Mouse (Mus musculus): ENCODE results near the gene Pou3f1. TPM values are rescaled to one million over a fixed set of nuclear protein-coding genes. Genes with fewer than 3 reads are reported as not detected.

The Pou3f1 gene
- polyA plus RNA-seq, 1 experiment from 2014 or later, result 6.7 TPM

- no peaks in the 10 kb centered on the region for H3K27me3 ChIP-seq (ENCODE audit: control insufficient read depth, insufficient read depth, low read length)
- no peak overlapping the region for H3K27ac ChIP-seq (ENCODE audit: low read depth, low read length)
- 83% methylated on average over 8 of the region's 8 CpGs for WGBS
- no peak overlapping the region for H3K9ac ChIP-seq (replicated peaks; ENCODE audit: low read depth, low read length)
- ATAC-seq (ENCODE audit: low read depth), result no peak
- H3K36me3 ChIP-seq (ENCODE audit: control insufficient read depth, insufficient read depth, low read length), result peaks cover 16% of the 10 kb centered on the region
- no peak overlapping the region for H3K4me2 ChIP-seq (ENCODE audit: low read depth, low read length)
- no peaks in the 10 kb centered on the region for H3K4me1 ChIP-seq (ENCODE audit: control insufficient read depth, insufficient read depth, low read length)
- no peak overlapping the region for H3K4me3 ChIP-seq (ENCODE audit: low read depth, low read length)
- H3K9me3 ChIP-seq (ENCODE audit: control insufficient read depth, low read length), result no peaks in the 10 kb centered on the region
These were observed 29.3 kb downstream of the Pou3f1 start for GRCm38 (mm10) chr4:124685897-124686402.

GRCm38 (mm10) chr4:124691455-124691854 lies 34.8 kb downstream of the Pou3f1 start:
- Histone ChIP-seq H3K9me3 (ENCODE audit: control insufficient read depth, low read length) (no peaks in the 10 kb centered on the region), H3K4me2 (ENCODE audit: low read depth, low read length) (no peak overlapping the region), H3K27me3 (ENCODE audit: control insufficient read depth, insufficient read depth, low read length) (peaks cover 4% of the 10 kb centered on the region; the same call in 1 of the 2 replicates), H3K4me3 (ENCODE audit: low read depth, low read length) (no peak overlapping the region), H3K27ac (ENCODE audit: low read depth, low read length) (no peak overlapping the region), H3K4me1 (ENCODE audit: control insufficient read depth, insufficient read depth, low read length) (peaks cover 6% of the 10 kb centered on the region), H3K9ac (replicated peaks; ENCODE audit: low read depth, low read length) (no peak overlapping the region), H3K36me3 (ENCODE audit: control insufficient read depth, insufficient read depth, low read length) (peaks cover 3% of the 10 kb centered on the region; the same call in 1 of the 2 replicates)
- no peak for ATAC-seq (ENCODE audit: low read depth)
- 88% methylated on average over 8 of the region's 8 CpGs for WGBS

DNA sequence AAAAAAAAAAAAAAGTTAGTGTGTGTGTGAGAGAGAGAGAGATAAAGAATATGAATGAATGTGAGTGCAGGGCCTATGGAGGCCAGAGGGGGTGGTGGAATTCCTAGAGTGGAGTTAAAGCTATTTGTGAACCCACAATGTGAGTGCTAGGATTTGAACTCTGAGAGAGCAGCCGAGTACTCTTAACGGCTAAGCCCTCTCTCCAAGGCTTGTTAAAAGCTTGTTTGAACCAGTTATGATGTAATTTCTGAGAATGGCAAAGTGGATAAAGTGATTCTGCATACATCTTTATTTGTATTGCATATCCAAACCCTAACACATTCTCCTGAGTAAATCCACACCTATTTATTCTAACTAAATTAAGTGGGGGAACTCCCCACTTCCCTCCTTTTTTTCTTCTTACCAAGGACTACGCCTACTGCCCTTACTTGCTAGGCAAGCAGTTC lies 35.8 kb downstream of the Pou3f1 start:
- no peak for ATAC-seq (ENCODE audit: low read depth)
- Histone ChIP-seq H3K9me3 (ENCODE audit: control insufficient read depth, low read length) (no peaks in the 10 kb centered on the region), H3K27me3 (ENCODE audit: control insufficient read depth, insufficient read depth, low read length) (peaks cover 4% of the 10 kb centered on the region; the same call in 1 of the 2 replicates), H3K27ac (ENCODE audit: low read depth, low read length) (no peak overlapping the region), H3K9ac (replicated peaks; ENCODE audit: low read depth, low read length) (peak overlapping the region; percentile 88), H3K4me2 (ENCODE audit: low read depth, low read length) (peak overlapping the region; percentile 81), H3K36me3 (ENCODE audit: control insufficient read depth, insufficient read depth, low read length) (no peaks in the 10 kb centered on the region), H3K4me3 (ENCODE audit: low read depth, low read length) (peak overlapping the region; percentile 89), H3K4me1 (ENCODE audit: control insufficient read depth, insufficient read depth, low read length) (peaks cover 6% of the 10 kb centered on the region)
- 83% methylated on average over 3 of the region's 3 CpGs for WGBS

- Histone ChIP-seq H3K4me3 (ENCODE audit: low read depth, low read length) (peak within 1 kb of the TSS; percentile 89), H3K36me3 (ENCODE audit: control insufficient read depth, insufficient read depth, low read length) (no peaks in the 10 kb centered on the region), H3K4me1 (ENCODE audit: control insufficient read depth, insufficient read depth, low read length) (peaks cover 6% of the 10 kb centered on the region), H3K4me2 (ENCODE audit: low read depth, low read length) (peak within 1 kb of the TSS; percentile 81), H3K9ac (replicated peaks; ENCODE audit: low read depth, low read length) (peak within 1 kb of the TSS; percentile 88), H3K27me3 (ENCODE audit: control insufficient read depth, insufficient read depth, low read length) (peaks cover 4% of the 10 kb centered on the region; the same call in 1 of the 2 replicates), H3K9me3 (ENCODE audit: control insufficient read depth, low read length) (no peaks in the 10 kb centered on the region), H3K27ac (ENCODE audit: low read depth, low read length) (0 out of 2 replicates have a peak within 1 kb of the TSS, but pooled peaks have one; percentile 52)
- peak; percentile 98 for ATAC-seq (ENCODE audit: low read depth)
- WGBS, result under 1% methylated on average over 43 of the region's 43 CpGs
These were observed 36.7 kb downstream of the Pou3f1 start, which contains the start of gene Utp11 for GRCm38 (mm10) chr4:124693135-124693894. Utp11 (minus strand) TSS chr4:124693600.

DNA sequence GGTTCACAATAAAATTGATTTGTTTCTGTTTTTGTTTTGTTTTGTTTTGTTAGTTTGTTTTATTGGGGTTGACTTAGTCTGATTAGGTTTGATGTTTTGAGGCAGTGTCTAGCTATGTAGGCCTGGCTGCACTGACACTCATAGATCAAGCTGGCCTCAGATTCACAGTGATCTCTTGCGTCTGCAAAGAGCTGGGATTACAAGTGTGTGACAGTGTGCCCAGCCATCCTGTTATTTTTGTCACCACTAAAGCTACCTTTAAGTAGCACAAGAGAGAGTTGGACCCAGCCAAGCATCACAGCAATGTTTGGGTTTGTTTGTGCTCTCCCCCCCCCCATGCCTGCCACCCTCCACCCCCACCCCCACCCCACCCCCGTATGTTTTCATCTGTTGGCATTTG lies 38.0 kb downstream of the Pou3f1 start:
- whole genome bisulfite sequencing, result 89% methylated on average over 2 of the region's 2 CpGs
- no peaks in the 10 kb centered on the region for H3K36me3 ChIP-seq (ENCODE audit: control insufficient read depth, insufficient read depth, low read length)
- H3K27ac ChIP-seq (ENCODE audit: low read depth, low read length), result no peak overlapping the region
- H3K4me3 ChIP-seq (ENCODE audit: low read depth, low read length), result no peak overlapping the region
- peaks cover 6% of the 10 kb centered on the region for H3K4me1 ChIP-seq (ENCODE audit: control insufficient read depth, insufficient read depth, low read length)
- no peak overlapping the region for H3K4me2 ChIP-seq (ENCODE audit: low read depth, low read length)
- no peaks in the 10 kb centered on the region for H3K9me3 ChIP-seq (ENCODE audit: control insufficient read depth, low read length)
- no peak overlapping the region for H3K9ac ChIP-seq (replicated peaks; ENCODE audit: low read depth, low read length)
- H3K27me3 ChIP-seq (ENCODE audit: control insufficient read depth, insufficient read depth, low read length), result peaks cover 4% of the 10 kb centered on the region; the same call in 1 of the 2 replicates
- no peak for ATAC-seq (ENCODE audit: low read depth)

- no peaks in the 10 kb centered on the region for H3K36me3 ChIP-seq (ENCODE audit: control insufficient read depth, insufficient read depth, low read length)
- no peak for ATAC-seq (ENCODE audit: low read depth)
- no peak overlapping the region for H3K4me2 ChIP-seq (ENCODE audit: low read depth, low read length)
- peaks cover 12% of the 10 kb centered on the region for H3K4me1 ChIP-seq (ENCODE audit: control insufficient read depth, insufficient read depth, low read length)
- no peak overlapping the region for H3K9ac ChIP-seq (replicated peaks; ENCODE audit: low read depth, low read length)
- no peak overlapping the region for H3K27ac ChIP-seq (ENCODE audit: low read depth, low read length)
- peaks cover 8% of the 10 kb centered on the region; the same call in 1 of the 2 replicates for H3K27me3 ChIP-seq (ENCODE audit: control insufficient read depth, insufficient read depth, low read length)
- H3K9me3 ChIP-seq (ENCODE audit: control insufficient read depth, low read length), result no peaks in the 10 kb centered on the region
- H3K4me3 ChIP-seq (ENCODE audit: low read depth, low read length), result no peak overlapping the region
- WGBS, result 11% methylated on average over 18 of the region's 18 CpGs
These were observed 39.3 kb downstream of the Pou3f1 start for GRCm38 (mm10) chr4:124695786-124696516.

DNA sequence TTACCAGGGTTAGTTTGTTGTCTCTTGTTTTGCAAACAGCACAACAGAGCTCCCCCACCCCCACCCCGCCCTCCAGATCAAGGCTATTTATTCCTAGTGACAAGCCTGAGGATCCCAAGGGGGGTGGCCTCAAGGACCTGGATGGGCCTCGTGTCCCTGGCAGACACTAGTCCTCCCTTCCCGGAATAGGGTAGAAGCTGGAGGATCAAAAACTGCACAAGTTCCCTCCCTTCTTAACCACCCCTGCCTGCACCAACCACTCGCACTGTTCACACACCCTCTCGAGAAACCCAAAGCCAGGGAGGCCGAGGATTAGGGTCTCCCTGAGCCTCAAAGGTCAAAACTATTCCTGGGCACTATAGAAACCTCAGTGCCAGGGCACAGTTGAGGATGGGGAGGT lies 43.2 kb downstream of the Pou3f1 start:
- WGBS, result 16% methylated on average over 6 of the region's 6 CpGs
- no peak overlapping the region for H3K9ac ChIP-seq (replicated peaks; ENCODE audit: low read depth, low read length)
- no peak overlapping the region for H3K4me3 ChIP-seq (ENCODE audit: low read depth, low read length)

DNA sequence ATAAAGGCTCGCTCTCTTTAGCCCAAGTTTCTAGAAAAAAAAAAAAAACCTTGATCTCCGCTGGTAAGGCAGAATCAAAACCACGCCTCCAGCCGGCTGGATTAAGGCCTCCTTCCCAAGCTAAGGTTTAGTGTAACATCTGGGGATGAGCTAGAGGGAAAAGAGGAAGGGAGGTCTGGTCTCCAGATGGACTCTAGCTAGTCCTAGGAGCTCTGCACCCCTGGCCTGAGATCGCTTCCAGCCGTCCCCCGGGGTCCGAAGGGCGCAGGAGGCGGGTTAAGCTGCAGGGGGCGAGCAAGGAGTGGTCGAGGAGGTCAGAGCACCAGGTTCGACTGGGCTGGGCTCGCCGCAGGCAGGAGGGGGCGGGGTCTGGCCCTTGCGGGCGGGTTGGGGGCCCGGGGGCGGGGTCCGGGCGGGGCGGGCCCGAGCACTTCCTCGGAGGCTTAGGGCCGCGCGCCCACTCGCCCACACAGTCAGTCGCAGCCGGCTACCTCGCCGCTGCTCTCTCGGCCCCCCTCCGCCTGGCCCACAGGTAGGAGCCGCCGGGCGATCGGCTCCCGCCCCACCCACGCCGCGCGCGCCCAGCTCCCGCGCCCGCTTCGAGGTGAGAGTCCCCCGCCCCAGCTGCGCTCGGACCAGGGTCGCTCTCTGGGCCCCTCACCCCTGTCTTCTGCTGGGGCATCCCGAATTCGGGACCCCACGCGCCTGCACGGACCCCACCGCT lies 43.8 kb downstream of the Pou3f1 start, which contains the start of gene Fhl3:
Gene Fhl3 (plus strand): TSS at position 454 of the 724 bp plus-strand sequence.
- H3K36me3 ChIP-seq (ENCODE audit: control insufficient read depth, insufficient read depth, low read length), result no peaks in the 10 kb centered on the region
- peak within 1 kb of the TSS; percentile 47 for H3K4me3 ChIP-seq (ENCODE audit: low read depth, low read length)
- peak; percentile 35; the same call in 1 of the 2 replicates for ATAC-seq (ENCODE audit: low read depth)
- no peaks in the 10 kb centered on the region for H3K9me3 ChIP-seq (ENCODE audit: control insufficient read depth, low read length)
- H3K27ac ChIP-seq (ENCODE audit: low read depth, low read length), result 0 out of 2 replicates have a peak within 1 kb of the TSS, but pooled peaks have one; percentile 22
- H3K4me1 ChIP-seq (ENCODE audit: control insufficient read depth, insufficient read depth, low read length), result peaks cover 14% of the 10 kb centered on the region
- peaks cover 8% of the 10 kb centered on the region; the same call in 1 of the 2 replicates for H3K27me3 ChIP-seq (ENCODE audit: control insufficient read depth, insufficient read depth, low read length)
- WGBS, result 0% methylated on average over 22 of the region's 59 CpGs
- H3K9ac ChIP-seq (replicated peaks; ENCODE audit: low read depth, low read length), result peak within 1 kb of the TSS; percentile 47
- peak within 1 kb of the TSS; percentile 89 for H3K4me2 ChIP-seq (ENCODE audit: low read depth, low read length)

More for the DNA sequence above, 43.2 kb downstream of the Pou3f1 start:
- H3K4me1 ChIP-seq (ENCODE audit: control insufficient read depth, insufficient read depth, low read length), result peaks cover 13% of the 10 kb centered on the region
- no peaks in the 10 kb centered on the region for H3K9me3 ChIP-seq (ENCODE audit: control insufficient read depth, low read length)
- H3K27me3 ChIP-seq (ENCODE audit: control insufficient read depth, insufficient read depth, low read length), result peaks cover 8% of the 10 kb centered on the region; the same call in 1 of the 2 replicates
- H3K36me3 ChIP-seq (ENCODE audit: control insufficient read depth, insufficient read depth, low read length), result no peaks in the 10 kb centered on the region
- no peak overlapping the region for H3K4me2 ChIP-seq (ENCODE audit: low read depth, low read length)
- ATAC-seq (ENCODE audit: low read depth), result no peak
- H3K27ac ChIP-seq (ENCODE audit: low read depth, low read length), result no peak overlapping the region
